Comparison of ENCODE assay signal across 9 mouse cellular contexts in genomic region chr5:149016261-149016660, GRCm38 (mm10). TPM values are rescaled to one million over a fixed set of nuclear protein-coding genes. Genes with fewer than 3 reads are reported as not detected.
DNase-seq lines count a peak whose midpoint lies in the region; ATAC-seq lines count a peak whose summit lies in the region.
"Had no signal": no experiment of that assay in that cellular context is flagged by ENCODE, and none has a peak within 500 bp of the region (broad histone marks: within the 10 kb centered on the region; RNA-seq: fewer than 3 reads in every experiment).

No protein-coding gene starts in this region.

- no peak for DNase-seq in hindbrain, embryonic 10.5 days (ENCODE audit: low spot score)
- DNase-seq in hindbrain, embryonic 11.5 days (ENCODE audit: low spot score) = no peak
- DNase-seq in embryonic facial prominence, embryonic 10.5 days (ENCODE audit: low spot score) = no peak
- no peak for DNase-seq in midbrain, embryonic 14.5 days
- no peak for DNase-seq in adrenal gland, adult (ENCODE audit: inconsistent age in 2 of 2, low spot score in 1 of 2)
- DNase-seq in left cerebral cortex, postnatal 14 days (ENCODE audit: low spot score in 2 of 2) = no peak
- no peak for DNase-seq in gastrocnemius, adult 8-10 months (ENCODE audit: low spot score in 2 of 2)

- WGBS in hindbrain, embryonic 10.5 days = 73% methylated on average over 5 of the region's 5 CpGs
- WGBS in hindbrain, embryonic 11.5 days = 78% methylated on average over 5 of the region's 5 CpGs
- 73% methylated on average over 5 of the region's 5 CpGs for WGBS in embryonic facial prominence, embryonic 10.5 days
- WGBS in midbrain, embryonic 14.5 days = 72% methylated on average over 5 of the region's 5 CpGs

- no peak overlapping the region for H3K27ac ChIP-seq in hindbrain, embryonic 10.5 days
- H3K27ac ChIP-seq in hindbrain, embryonic 11.5 days (ENCODE audit: low read depth, low read length) = no peak overlapping the region
- no peak overlapping the region for H3K27ac ChIP-seq in embryonic facial prominence, embryonic 10.5 days (replicated peaks)
- H3K27ac ChIP-seq in midbrain, embryonic 14.5 days (replicated peaks; ENCODE audit: low read depth, low read length) = no peak overlapping the region

- peaks cover 32% of the 10 kb centered on the region for H3K4me1 ChIP-seq in hindbrain, embryonic 10.5 days (replicated peaks)
- H3K4me1 ChIP-seq in hindbrain, embryonic 11.5 days (replicated peaks; ENCODE audit: control insufficient read depth, insufficient read depth, low read length) = peaks cover 5% of the 10 kb centered on the region; the same call in 1 of the 2 replicates
- H3K4me1 ChIP-seq in embryonic facial prominence, embryonic 10.5 days = peaks cover 41% of the 10 kb centered on the region
- peaks cover 5% of the 10 kb centered on the region; the same call in 1 of the 2 replicates for H3K4me1 ChIP-seq in midbrain, embryonic 14.5 days (ENCODE audit: control insufficient read depth, insufficient read depth, low read length)

- H3K9me3 ChIP-seq in hindbrain, embryonic 10.5 days = no peaks in the 10 kb centered on the region
- no peaks in the 10 kb centered on the region for H3K9me3 ChIP-seq in hindbrain, embryonic 11.5 days (ENCODE audit: control insufficient read depth, low read length)
- no peaks in the 10 kb centered on the region for H3K9me3 ChIP-seq in embryonic facial prominence, embryonic 10.5 days
- no peaks in the 10 kb centered on the region for H3K9me3 ChIP-seq in midbrain, embryonic 14.5 days (ENCODE audit: control insufficient read depth, low read length)

- H3K9ac ChIP-seq in hindbrain, embryonic 11.5 days (ENCODE audit: low read depth, low read length) = no peak overlapping the region
- no peak overlapping the region for H3K9ac ChIP-seq in midbrain, embryonic 14.5 days (replicated peaks; ENCODE audit: low read length)

- H3K4me3 ChIP-seq in hindbrain, embryonic 10.5 days = 0 out of 2 replicates have a peak overlapping the region, but pooled peaks have one; percentile 63
- H3K4me3 ChIP-seq in hindbrain, embryonic 11.5 days (ENCODE audit: low read depth, low read length) = no peak overlapping the region
- peak overlapping the region; percentile 69; the same call in 1 of the 2 replicates for H3K4me3 ChIP-seq in embryonic facial prominence, embryonic 10.5 days
- H3K4me3 ChIP-seq in midbrain, embryonic 14.5 days (replicated peaks; ENCODE audit: low read depth, low read length) = no peak overlapping the region

- intact Hi-C loops in left cerebral cortex, postnatal 14 days (cut with DNase I) = no loop called here

- H3K4me2 ChIP-seq in hindbrain, embryonic 11.5 days (replicated peaks; ENCODE audit: low read depth, low read length) = no peak overlapping the region
- peak overlapping the region; percentile 90 for H3K4me2 ChIP-seq in midbrain, embryonic 14.5 days (ENCODE audit: low read length)

- H3K36me3 ChIP-seq in hindbrain, embryonic 10.5 days = no peaks in the 10 kb centered on the region
- no peaks in the 10 kb centered on the region for H3K36me3 ChIP-seq in hindbrain, embryonic 11.5 days (ENCODE audit: control insufficient read depth, insufficient read depth, low read length)
- H3K36me3 ChIP-seq in embryonic facial prominence, embryonic 10.5 days (replicated peaks) = no peaks in the 10 kb centered on the region
- no peaks in the 10 kb centered on the region for H3K36me3 ChIP-seq in midbrain, embryonic 14.5 days (ENCODE audit: control insufficient read depth, insufficient read depth, low read length)
- H3K36me3 ChIP-seq: G1E had no signal

- no peak for ATAC-seq in hindbrain, embryonic 11.5 days (ENCODE audit: low FRiP score)
- ATAC-seq in inflammation-experienced regulatory T-cells, adult 6 months = peak; percentile 38
- ATAC-seq in midbrain, embryonic 14.5 days (ENCODE audit: low FRiP score, low TSS enrichment) = no peak

- peaks cover 32% of the 10 kb centered on the region for H3K27me3 ChIP-seq in hindbrain, embryonic 10.5 days (ENCODE audit: insufficient read depth, poor library complexity, severe bottlenecking)
- H3K27me3 ChIP-seq in hindbrain, embryonic 11.5 days (ENCODE audit: control insufficient read depth, insufficient read depth, low read length) = no peaks in the 10 kb centered on the region; the same call in 1 of the 2 replicates
- H3K27me3 ChIP-seq in embryonic facial prominence, embryonic 10.5 days (replicated peaks; ENCODE audit: low read depth, poor library complexity, severe bottlenecking) = peaks cover 39% of the 10 kb centered on the region
- H3K27me3 ChIP-seq in midbrain, embryonic 14.5 days (ENCODE audit: control insufficient read depth, insufficient read depth, low read length) = no peaks in the 10 kb centered on the region; the same call in 1 of the 2 replicates

RNA-seq across cellular contexts. Expression of gene Gm42791, which starts 21.3 kb away (rescaled TPM):
- polyA plus RNA-seq in hindbrain, embryonic 10.5 days (2016; fragmentation: Nextera tagmentation; extraction: Ambion mirVana) = 1.6 and 3.8 TPM in 2 replicates
- not detected in 2 replicates for polyA plus RNA-seq in hindbrain, embryonic 11.5 days (2014; fragmentation: Nextera tagmentation; extraction: Ambion mirVana)
- polyA plus RNA-seq in embryonic facial prominence, embryonic 10.5 days (2016; fragmentation: Nextera tagmentation; extraction: Ambion mirVana) = 0.49 and 4.6 TPM in 2 replicates
- not detected for polyA plus RNA-seq in inflammation-experienced regulatory T-cells, adult 6 months (2017; shearing (Covaris generic))
- polyA plus RNA-seq in midbrain, embryonic 14.5 days (2014; fragmentation: Nextera tagmentation; extraction: Ambion mirVana) = not detected in 2 replicates
- total RNA-seq in left cerebral cortex, postnatal 14 days (2021) = 10 to 100 TPM; 16.6 to 17.8 TPM
- total RNA-seq in gastrocnemius, adult 8-10 months (2022) = 1 to 10 TPM; 2.1 to 2.7 (median 2.5) TPM
- total RNA-seq: G1E had no signal
- polyA plus RNA-seq: G1E had no signal

Comparison
In these comparisons a context has a peak if more than half of its experiments do, and no peak if none do; other contexts are left out.
1. H3K4me3 ChIP-seq: peak in hindbrain, embryonic 10.5 days (single experiment) and embryonic facial prominence, embryonic 10.5 days (single experiment); none in hindbrain, embryonic 11.5 days (single experiment) and midbrain, embryonic 14.5 days (single experiment).